Mouse (Mus musculus): ENCODE results near the gene Abhd13.

DNA sequence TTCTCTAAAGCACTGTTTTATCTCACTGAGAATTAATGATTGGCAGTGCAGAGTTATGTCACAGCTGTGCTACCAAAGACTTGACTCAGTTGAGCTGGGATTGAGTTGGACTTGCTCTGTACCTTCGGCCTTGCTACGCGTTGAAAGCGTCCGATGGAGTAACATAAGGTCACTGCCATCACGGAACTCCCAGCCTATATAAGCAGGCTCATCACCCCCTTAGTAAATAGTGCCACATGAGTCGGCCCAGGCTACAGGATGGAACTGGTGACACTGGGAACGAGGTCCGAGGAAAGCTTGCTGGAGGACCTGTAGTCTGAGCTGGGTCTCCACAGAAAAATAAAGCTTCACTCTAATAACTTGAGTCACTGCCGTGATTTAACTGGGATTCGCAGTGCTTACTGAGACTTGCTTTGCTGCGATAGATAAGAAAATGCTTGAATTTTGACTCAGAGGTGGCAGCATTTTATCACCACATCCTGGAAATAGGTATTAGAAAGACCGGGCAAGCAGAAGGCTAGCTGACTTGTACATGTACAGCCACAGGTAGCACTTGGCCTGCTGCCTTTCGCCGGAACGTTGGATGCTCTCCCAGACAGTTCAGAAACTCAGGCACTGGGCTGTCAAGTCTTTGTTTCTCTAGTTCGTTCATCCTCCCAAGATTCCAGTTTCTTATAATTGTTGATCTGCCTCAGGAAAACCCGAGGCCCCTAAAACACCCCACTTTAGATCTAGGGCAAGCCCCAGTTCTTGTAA lies 1.1 kb downstream of the Abhd13 start:
- TF ChIP-seq GATA1 (IDR thresholded peaks at IDR 0.05; ENCODE audit: low read length) = no peak
- TF ChIP-seq TAL1 (IDR thresholded peaks at IDR 0.05; ENCODE audit: low read length) = no peak

Data from erythroblast, embryonic 14.5 days (primary cell).